Mouse (Mus musculus) liver, adult 2 months (tissue): ENCODE data around the gene Adnp.

ENCODE experiments used
- CTCF ChIP-seq: fragments of 200-500 bp; IDR thresholded peaks from 2 replicates; pipeline ENCODE4 v1.5.1; 2011; ENCODE audit warnings: low read depth, low read length, control low read depth
- POLR2A ChIP-seq: fragments of 200-500 bp; IDR thresholded peaks from 2 replicates; pipeline ENCODE4 v1.6.1; 2011; ENCODE audit warnings: low read length, control low read depth; ENCODE audit not compliant: insufficient read depth; ENCODE audit errors: extremely low read depth

DNA sequence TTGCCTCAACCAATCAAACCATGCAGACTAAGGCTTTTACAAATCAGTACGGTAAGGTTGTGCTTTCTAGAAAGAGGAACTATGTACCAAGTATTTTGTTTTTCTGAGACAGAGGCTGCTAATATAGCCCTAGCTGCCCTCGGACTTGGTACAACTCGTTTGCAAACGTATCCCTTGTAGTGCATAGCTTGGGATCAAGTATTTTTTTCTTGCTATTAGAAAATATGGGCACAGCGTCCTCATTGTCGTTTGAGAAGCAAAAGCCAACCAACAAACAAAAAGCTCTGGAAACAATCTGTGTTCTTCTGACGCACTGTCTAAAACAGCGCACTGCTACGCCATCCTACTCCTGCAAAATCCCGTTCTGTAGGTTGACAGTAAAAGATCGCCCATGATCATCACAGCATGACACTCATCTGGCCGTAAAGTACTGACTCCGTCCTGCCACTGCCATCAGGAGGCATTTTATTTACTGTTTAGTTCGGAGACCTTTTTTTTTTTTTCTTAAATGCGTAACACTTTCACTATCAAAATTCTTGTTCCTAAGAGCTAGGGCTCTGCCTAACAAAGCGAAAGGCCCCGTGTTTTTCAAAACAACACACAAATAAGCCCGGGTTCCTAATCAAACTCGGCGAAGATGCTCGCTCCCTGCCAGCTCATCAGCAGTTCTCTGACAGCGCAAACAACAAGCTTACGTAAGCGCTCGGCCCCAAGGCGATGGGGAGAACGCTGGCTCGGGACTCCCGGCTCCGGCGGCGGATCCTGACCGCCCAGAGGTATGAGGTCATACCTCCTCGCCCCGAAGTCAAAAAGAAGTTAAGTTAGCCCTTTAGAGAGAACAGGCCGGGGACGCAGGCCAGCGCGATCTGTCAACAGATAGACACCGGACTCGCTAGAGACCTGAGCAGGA, 22.5 kb upstream of the Adnp start:
- TF ChIP-seq POLR2A (0 out of 2 replicates have a peak, but pooled peaks have one; percentile 16), CTCF (no peak)
